ENCODE assay signal across 26 mouse cellular contexts in the genomic region with DNA sequence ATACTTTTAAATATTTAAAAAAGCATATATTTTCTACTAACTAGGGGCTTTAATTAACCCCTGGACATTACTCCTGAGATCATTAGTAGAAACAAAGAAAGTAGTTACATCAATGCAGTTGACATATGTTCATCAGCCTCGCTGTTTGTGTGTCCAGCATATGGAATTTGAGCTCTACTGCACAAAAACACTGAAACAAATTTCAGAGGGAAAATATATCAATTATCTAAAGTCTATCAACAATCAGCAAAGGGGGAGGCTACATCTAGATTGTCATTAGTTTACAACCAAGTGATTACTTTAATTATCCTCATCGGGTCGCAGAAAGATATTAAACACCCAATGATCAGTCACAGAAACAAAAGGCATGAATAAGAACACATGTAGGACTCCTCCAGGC. TPM values are rescaled to one million over a fixed set of nuclear protein-coding genes. Genes with fewer than 3 reads are reported as not detected.
"Had no signal": no experiment of that assay in that cellular context is flagged by ENCODE, and none has a peak within 500 bp of the region (broad histone marks: within the 10 kb centered on the region; RNA-seq: fewer than 3 reads in every experiment).

No protein-coding gene starts in this region.

- H3K27ac ChIP-seq: heart, adult 2 months; heart, embryonic 13.5 days; heart, embryonic 15.5 days; hindbrain, embryonic 15.5 days; hindbrain, postnatal 0 days; layer of hippocampus, adult 2 months; left cerebral cortex, adult 2 months; limb, embryonic 10.5 days; limb, embryonic 12.5 days; liver, embryonic 13.5 days; liver, embryonic 15.5 days had no signal

- H3K9ac ChIP-seq: heart, embryonic 13.5 days; heart, embryonic 15.5 days; hindbrain, embryonic 13.5 days; hindbrain, embryonic 15.5 days; limb, embryonic 12.5 days; liver, embryonic 13.5 days; liver, embryonic 15.5 days had no signal

- H3K4me1 ChIP-seq: liver, embryonic 13.5 days; liver, embryonic 15.5 days had no signal

- H3K9me3 ChIP-seq: heart, embryonic 13.5 days; heart, embryonic 15.5 days; hindbrain, embryonic 13.5 days; hindbrain, embryonic 15.5 days; limb, embryonic 10.5 days; limb, embryonic 12.5 days; liver, embryonic 13.5 days; liver, embryonic 15.5 days had no signal

- H3K4me3 ChIP-seq: heart, adult 2 months; heart, embryonic 13.5 days; heart, embryonic 15.5 days; hindbrain, embryonic 13.5 days; hindbrain, embryonic 15.5 days; layer of hippocampus, adult 2 months; left cerebral cortex, adult 2 months; limb, embryonic 10.5 days; limb, embryonic 12.5 days; liver, embryonic 13.5 days; liver, embryonic 15.5 days had no signal

- DNase-seq: gastrocnemius, postnatal 14 days; gastrocnemius, postnatal 36 days; heart, adult 11 months; heart, adult 2 months; heart, postnatal 14 days; heart, postnatal 36 days; kidney, adult 18-20 months; kidney, postnatal 10 days; kidney, postnatal 25 days; kidney, postnatal 4 days; liver; liver, embryonic 13.5 days had no signal

- H3K27me3 ChIP-seq: heart, embryonic 13.5 days; heart, embryonic 15.5 days; hindbrain, embryonic 13.5 days; hindbrain, embryonic 15.5 days; limb, embryonic 12.5 days; liver, embryonic 13.5 days; liver, embryonic 15.5 days had no signal

- H3K4me2 ChIP-seq: heart, embryonic 11.5 days; heart, embryonic 13.5 days; heart, embryonic 15.5 days; hindbrain, embryonic 13.5 days; hindbrain, embryonic 15.5 days; limb, embryonic 12.5 days; liver, embryonic 11.5 days; liver, embryonic 13.5 days; liver, embryonic 15.5 days had no signal

- H3K36me3 ChIP-seq: heart, embryonic 13.5 days; heart, embryonic 15.5 days; hindbrain, embryonic 13.5 days; hindbrain, embryonic 15.5 days; limb, embryonic 10.5 days; limb, embryonic 12.5 days; liver, embryonic 13.5 days; liver, embryonic 15.5 days had no signal

- ATAC-seq: hindbrain, postnatal 0 days; intestine, embryonic 16.5 days had no signal

RNA-seq across cellular contexts. Expression of a gene that starts 38.2 kb away (rescaled TPM):
- total RNA-seq: hematopoietic stem cell, adult 5-6 weeks had no signal
